Mouse (Mus musculus): ENCODE measurements around the gene Dnaic2. TPM values are rescaled to one million over a fixed set of nuclear protein-coding genes. Genes with fewer than 3 reads are reported as not detected.
A peak's percentile ranks its signal among the peaks of the same experiment; 100 is the strongest.

Dnaic2 gene
- total RNA-seq, 4 experiments from 2014 or later, result 0.47 TPM; not detected in 3

DNA sequence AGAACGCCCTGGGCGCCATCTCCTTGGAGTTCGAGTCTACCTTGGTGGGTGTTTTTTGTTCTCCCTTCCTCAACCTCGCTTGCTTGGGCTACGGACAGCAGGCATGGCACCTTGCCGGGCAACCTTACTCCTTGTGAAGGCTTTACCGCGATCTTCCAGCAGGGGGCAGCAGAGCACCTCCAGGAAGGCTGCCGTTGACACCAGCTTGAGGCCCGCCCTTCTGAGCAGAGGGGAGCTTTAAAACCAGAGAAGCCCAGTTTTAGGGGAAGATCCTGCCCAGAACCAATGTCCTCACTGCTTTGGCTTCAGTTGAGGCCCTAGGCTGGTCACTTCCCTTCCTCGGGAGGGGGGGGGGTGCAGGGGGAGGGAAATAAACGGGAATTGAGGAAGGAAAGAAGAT lies 17.9 kb downstream of the Dnaic2 start:
- DNase-seq (ENCODE audit: low spot score), result peak; percentile 87

DNA sequence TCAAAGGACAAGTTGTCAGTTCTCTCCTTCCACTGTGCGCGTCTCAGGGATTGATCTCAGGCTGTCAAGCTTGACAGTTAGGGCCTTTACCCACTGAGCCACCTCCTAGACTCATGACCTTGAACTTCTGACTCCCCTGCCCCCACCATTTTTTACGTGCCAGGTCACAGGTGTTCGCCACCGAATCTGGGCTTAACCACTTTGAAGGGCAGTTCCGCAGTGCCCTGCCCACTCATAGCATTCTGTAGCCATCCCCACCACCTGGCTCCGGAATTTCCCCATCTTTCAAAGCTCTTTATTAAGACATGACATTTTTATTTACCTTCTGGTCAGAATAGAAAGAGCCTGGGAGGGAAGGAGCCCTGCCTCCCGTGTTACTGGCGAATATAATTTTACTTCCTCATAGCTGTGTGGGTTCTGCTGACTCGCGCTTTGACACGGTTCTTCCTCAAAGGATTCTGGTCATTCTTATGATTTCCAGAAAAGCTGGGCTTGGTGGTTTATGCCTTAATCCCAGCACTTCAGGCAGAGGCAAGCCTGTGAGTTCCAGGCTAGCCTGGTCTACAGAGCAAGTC lies 20.4 kb downstream of the Dnaic2 start:
- no peak for DNase-seq (ENCODE audit: low spot score)

DNA sequence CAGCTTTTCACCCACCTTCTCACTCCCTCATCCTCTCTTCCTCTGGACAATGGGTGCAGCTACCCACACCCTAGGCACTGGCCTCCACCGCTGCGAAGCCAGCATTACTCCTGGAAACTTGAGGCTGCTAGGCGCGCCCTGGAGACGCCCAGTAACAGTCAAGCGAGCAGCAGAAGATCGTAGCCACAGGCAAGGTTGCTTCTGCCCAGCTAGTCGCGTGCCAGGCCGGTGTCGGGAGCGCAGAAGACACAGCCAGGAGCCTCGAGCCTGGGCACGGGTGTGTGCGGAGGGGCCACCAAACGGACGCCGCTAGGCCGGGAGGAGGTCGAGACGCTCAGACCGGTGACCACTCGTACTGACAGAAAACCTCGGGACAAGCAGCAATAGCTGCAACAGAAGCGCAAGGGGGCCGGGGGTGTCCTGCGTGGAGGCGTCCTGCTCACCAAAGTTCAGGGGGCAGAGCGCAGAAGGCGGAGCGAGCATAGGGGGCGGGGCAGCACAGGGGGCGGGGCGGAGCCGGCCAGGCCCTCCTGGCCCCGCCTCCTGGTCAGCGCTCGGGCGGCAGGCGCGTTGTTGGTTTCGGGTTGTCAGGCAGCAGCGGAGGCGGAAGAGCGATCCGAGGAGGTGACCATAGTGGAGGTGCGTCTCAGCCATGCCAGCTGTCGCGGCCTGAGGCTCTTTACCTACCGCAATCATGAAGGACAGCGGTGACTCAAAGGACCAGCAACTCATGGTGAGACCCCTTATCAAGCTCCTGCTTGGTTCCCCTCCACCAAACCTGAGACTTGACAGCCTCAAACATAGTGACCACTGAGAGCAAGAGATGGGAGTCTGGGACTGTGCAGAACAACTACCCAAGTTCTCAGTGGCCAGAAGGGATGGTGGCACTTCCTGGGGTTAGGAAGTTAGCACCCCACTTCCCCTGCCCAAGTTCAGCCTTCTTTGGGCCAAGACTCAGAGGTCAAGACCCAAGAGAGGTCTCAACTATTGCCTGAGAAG lies 37.9 kb downstream of the Dnaic2 start, which contains the start of gene Kif19a:
Kif19a (plus strand) TSS at position 569 of the 999 bp plus-strand sequence.
- peak; percentile 8 for DNase-seq (ENCODE audit: low spot score)

DNA sequence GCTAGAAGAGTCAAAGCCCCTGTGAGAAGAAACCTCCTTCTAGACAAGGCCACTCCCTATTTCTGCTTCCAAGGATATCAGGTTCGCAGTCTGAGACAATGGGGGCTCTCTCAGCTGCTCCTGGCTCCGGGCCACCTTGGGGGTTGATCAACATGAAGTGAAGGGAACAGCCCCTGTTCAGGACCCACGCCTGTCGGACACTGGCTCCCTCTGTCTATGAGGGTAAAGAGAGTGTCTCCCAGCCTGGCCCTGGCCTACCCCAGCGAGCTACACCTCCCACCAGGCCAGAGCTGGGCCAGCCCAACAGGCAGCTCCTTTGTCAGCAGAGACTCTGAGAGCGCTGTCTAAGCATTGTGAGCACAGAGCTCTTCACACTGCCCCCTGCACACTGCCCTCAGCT lies 42.7 kb downstream of the Dnaic2 start:
- DNase-seq (ENCODE audit: low spot score), result no peak

GRCm38 (mm10) chr11:114771896-114772295 lies 44.7 kb downstream of the Dnaic2 start:
- DNase-seq (ENCODE audit: low spot score), result no peak

GRCm38 (mm10) chr11:114780076-114780475 lies 52.9 kb downstream of the Dnaic2 start:
- peak; percentile 41 for DNase-seq (ENCODE audit: low spot score)

DNA sequence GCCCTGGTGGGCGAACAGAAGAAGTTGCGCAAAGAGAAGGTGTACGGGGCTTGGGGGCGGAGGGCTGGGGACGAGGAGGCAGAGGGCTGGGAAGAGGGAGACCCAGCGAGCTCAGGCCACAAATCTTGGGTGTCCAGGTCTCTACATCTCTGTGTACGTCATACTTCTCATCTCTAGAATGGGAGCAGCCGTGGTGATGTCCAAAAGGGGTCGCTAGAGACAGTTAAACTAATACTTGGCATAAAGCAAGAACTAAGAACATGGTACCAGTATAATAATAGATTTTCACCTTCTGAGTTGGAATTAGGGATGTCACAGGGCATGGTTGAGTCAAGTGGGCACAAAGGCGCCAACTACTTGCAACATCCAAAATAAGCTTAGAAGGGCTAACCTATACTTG lies 58.7 kb downstream of the Dnaic2 start:
- DNase-seq (ENCODE audit: low spot score), result no peak

GRCm38 (mm10) chr11:114786326-114786725 lies 59.1 kb downstream of the Dnaic2 start:
- no peak for DNase-seq (ENCODE audit: low spot score)

DNA sequence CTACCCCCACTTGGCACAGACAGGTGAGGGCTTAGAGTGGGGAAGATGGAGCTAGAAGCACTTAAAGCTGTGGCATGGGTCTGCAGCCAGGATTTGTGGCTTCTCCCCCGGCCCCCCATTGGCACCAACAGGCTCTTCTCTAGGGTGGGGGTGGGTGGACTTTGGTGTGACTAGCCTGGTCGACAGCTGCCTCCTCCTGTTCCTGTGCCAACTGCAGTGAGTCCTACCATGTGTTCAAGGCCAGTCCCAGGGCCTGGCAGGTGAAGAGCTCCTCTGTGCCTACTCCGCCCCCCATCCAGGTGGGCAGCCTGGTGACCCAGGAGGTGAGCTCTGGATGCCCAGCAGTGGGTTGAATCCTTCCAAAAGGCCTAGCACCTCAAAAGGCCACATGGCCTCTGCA lies 60.4 kb downstream of the Dnaic2 start:
- no peak for DNase-seq (ENCODE audit: low spot score)

GRCm38 (mm10) chr11:114789061-114789714 lies 62.0 kb downstream of the Dnaic2 start:
- DNase-seq (ENCODE audit: low spot score), result peak; percentile 59

DNA sequence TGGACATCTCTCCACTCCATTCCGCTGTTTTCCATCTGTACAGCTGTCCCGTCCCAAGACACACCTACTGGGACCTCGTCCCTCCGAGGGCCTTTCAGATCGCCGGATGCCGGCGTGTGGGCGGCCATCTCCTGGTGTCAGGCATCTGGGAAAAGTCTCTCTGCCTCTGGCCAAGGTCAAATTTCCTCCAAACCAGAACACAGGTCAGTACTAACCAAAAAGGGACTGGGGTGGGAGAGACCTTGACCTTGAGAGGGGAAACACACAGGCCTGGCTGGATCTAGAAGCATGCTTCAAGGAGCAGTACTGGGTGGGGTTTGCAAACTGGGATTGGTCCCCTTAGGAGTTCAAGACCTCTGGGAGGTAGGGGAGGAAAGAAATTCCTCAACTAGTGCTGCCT lies 62.5 kb downstream of the Dnaic2 start:
- DNase-seq (ENCODE audit: low spot score), result no peak

- DNase-seq (ENCODE audit: low spot score), result no peak
Measured at GRCm38 (mm10) chr11:114790171-114790570, 63.0 kb downstream of the Dnaic2 start.

DNA sequence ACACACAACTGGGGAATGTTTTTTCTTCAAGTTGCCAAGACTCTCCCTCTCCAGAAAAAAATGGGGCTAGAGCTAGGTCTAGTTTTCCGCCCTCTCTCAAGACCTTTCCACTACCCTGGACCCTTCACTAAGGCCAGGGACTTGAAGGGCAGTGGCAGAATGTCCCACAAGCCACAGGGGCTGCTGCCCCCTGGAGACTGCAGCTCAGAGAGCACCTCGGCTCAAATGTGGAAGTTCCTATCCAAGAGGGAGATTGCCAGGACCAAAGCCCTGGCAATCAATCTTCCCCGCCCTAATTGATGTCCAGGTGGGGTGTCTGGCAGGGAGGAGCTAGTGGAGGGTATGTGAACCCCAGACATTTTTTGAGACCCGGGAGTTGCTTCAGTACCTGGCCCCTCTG lies 63.6 kb downstream of the Dnaic2 start:
- no peak for DNase-seq (ENCODE audit: low spot score)

DNA sequence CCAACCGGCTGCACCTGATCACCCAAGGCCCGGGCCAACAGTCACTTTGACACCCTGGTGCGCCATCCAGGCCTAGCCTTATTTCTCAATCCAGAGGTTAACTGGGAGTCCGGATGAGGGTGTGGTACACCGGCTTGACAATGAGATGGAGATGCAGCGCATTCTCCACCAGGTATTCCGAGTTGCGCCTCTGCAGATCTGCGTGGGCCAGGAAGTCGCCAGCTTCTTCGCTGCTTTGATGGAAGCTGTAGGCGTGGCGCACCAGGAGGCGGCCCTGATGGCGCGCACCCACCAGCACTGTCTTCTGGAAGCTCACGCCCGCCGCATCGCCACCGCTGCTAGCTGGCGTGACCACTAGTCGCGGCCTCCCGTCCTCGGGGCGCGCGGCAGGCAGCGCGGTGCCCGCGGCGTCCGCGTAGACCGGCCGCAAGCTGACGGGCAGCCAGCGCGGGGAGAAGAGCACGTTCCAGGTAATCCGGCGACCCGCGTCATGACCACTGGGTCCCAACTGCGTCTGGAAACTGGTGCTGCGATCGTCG lies 64.2 kb downstream of the Dnaic2 start:
- DNase-seq (ENCODE audit: low spot score), result no peak

DNA sequence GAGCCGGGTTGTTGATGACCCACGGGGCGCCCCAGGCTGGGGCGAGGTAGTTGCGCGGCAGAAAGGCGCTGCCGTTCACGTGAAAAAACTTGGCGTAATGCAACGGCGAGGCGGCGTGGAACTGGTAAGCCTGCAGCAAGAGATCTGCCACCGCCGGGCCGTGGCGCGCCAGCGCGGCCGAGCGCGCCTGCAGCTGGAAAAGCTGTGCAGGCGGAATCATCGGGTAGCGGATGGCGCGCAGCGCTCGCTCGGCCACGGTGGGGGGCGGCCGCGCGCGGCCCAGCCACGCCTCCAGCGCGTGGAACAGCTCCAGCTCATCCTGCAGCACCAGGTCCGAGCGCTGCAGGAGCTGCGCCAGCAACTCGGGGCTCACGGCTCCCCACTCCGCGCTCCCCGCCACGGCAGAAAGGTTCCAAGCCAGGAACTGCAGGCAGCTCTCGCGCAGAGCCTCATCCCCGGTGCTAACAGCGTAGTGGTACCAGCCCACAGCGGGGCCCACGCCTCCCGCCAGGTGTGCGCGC lies 64.7 kb downstream of the Dnaic2 start:
- DNase-seq (ENCODE audit: low spot score), result no peak

GRCm38 (mm10) chr11:114792931-114793494 lies 65.8 kb downstream of the Dnaic2 start:
- no peak for DNase-seq (ENCODE audit: low spot score)

DNA sequence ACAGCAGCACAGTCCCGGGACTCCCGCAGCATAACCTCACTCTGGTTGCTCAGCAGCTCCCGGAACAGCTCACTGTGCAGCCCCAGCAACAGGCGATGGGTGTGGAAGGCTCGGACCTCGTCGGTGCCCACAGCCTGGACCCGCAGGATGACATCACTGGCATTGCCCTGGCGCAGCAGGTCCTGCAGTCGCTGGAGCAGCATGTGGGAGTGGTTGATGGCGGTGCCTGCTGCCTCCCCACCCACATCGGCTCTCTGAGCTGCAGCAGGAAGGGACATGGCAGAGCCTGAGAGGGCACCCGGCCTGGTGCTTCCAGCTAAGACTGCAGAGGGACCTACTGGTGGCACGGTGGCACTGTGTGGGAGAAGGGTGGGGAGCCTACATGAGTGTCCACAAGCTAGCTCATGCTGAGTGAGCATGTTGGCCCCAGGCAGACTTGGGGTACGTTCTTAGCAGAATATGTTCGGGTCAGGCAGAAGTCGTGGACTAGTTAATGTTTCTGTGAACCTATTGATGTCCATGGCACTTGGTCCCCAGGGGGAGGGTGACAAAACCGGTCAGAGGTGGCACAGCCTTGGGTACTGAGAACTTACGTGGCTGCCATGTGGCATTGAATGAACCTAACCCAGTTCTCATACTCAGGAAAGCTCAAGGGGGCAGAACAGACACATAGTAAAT lies 66.8 kb downstream of the Dnaic2 start:
- DNase-seq (ENCODE audit: low spot score), result no peak

DNA sequence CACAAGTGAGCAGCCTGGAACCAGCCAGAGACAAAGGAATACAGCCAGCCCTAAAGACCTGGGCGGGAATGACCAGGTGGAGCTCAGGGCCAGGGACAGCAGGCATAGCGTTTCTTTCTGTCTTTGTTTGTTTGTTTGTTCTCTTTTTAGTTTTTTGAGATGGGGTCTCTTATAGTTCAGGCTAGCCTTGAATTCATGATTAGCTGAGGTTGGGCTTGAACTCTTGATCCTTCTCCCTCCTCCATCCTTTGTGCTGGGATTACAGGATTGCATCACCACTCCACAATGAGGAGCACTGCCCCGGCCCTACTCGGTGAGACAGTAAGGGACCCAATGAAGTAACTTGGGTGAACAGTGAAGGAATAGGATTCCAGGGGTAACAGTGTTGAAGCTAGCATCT lies 67.5 kb downstream of the Dnaic2 start:
- no peak for DNase-seq (ENCODE audit: low spot score)

GRCm38 (mm10) chr11:114795231-114795746 lies 68.1 kb downstream of the Dnaic2 start:
- peak; percentile 18 for DNase-seq (ENCODE audit: low spot score)

- DNase-seq (ENCODE audit: low spot score), result no peak
Measured at GRCm38 (mm10) chr11:114795848-114796322, 68.7 kb downstream of the Dnaic2 start, which contains the start of gene Btbd17. Gene Btbd17 (minus strand): TSS chr11:114795945.

Measured in heart, adult 8-10 months (tissue).